Mouse (Mus musculus) adrenal gland, postnatal 25 days (tissue): ENCODE results near the gene Rai1. TPM values are rescaled to one million over a fixed set of nuclear protein-coding genes. Genes with fewer than 3 reads are reported as not detected.

Source experiments
- DNase-seq: peaks from one replicate; pipeline ENCODE4 v3.0.0; 2021; ENCODE audit warnings: mixed read lengths
- microRNA-seq, 2 experiments: library from miRNA; unstranded; fragments of <30 nt; microRNA quantifications; one replicate each; pipeline ENCODE4 v1.2.0; 2021
- total RNA-seq: library from RNA; stranded (reverse); gene quantifications from 2 replicates; pipeline ENCODE4 v1.2.3, GENCODE M21; 2021

Rai1 gene
- total RNA-seq, 1 experiment from 2014 or later = 54.2 TPM

DNA sequence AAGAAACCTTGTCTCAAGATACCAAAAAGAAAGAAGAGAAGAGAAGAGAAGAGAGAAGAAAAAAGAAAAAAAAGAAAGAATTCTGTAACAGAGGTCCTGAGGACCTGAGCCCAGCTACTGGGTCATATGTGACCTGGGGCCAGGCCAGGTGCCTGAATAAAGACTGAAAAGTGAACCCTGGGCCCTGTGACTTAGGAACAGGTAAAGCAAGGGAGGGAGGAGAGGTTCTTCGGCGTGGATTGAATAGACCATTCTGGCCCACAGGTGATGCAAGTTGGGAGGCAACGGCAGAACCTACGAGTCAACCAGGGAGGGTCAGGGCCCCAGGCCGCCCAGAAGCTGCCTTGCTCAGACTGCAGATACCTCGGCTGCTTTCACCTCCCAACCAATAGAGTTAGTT lies 116.6 kb downstream of the Rai1 start:
- DNase-seq = no peak

DNA sequence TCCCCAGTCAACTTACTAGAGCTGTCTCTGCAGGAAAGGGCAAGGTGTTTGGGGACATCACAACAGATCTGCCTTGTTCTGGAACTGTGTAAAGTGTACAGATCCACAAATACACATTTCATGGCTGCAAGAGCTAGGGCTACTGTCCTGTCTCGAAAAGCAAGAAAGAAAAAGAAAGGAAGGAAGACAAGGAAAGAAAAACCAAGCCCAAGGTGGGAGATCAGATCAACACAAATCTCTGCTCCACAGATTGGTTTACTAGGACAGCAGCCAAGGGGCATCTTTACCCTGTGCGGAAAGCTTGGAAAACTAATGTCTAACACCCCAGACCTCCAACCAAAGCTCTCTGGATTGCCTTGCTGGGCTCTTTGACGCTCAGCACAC lies 117.3 kb downstream of the Rai1 start:
- DNase-seq = no peak

DNA sequence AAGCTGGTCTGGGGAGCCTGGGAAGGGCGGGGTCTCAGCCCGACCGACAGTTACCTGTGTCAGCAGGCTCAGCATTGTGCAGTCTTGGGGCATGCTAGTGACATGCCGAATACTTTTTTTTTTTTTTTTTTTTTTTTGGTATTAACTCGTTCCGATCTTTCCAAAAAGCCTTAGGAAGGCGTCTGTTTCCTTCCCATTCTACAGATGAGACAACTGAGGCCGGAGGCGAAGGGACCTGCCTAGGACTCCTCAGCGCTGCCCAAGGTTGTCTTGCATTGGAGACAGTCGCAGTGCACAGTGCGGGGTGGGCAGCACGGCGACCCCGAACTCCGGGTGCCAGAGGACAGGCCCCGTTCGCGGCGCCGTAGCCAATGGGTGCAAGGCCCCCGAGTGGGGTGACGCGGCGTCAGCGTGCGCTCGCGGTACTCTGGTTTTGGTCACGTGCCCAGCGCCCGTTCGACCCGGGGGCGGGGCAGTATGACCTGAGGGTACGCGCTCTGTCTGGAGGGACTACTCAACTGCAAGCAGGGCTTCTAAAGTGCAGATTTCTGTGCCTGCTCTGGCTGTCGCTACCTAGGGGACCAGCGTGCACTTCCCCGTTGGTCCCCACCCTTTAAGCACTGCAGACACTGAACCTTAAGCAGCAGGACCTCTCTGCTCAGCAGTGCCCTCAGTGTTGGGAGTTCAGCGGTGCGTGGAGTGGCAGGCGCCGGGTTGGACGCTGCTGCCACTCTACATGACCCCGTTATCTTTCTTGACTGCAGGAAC lies 117.8 kb downstream of the Rai1 start, which contains the start of gene Srebf1:
Srebf1 (minus strand) TSS at position 113 of the 768 bp plus-strand sequence.
- peak; percentile 86 for DNase-seq

DNA sequence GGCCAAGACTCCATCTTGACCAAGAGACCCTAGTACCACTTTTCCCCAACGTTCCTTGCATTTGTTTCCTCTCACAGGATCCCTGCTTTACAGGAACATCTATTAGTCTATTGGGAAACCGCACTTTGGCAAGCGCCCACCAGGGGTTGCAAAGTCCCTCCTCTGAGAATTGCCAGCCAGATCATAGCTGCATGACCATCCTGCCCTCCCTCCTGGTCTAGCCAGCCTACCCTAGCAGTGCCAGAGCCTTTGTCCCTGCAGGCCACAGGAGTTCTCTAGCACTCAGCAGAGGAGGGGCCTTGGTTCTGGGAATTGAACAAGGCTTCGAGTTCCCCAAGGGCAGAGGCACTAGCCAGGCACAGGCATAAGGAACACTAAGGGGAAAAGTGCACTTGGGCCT lies 119.9 kb downstream of the Rai1 start:
- peak; percentile 62 for DNase-seq

DNA sequence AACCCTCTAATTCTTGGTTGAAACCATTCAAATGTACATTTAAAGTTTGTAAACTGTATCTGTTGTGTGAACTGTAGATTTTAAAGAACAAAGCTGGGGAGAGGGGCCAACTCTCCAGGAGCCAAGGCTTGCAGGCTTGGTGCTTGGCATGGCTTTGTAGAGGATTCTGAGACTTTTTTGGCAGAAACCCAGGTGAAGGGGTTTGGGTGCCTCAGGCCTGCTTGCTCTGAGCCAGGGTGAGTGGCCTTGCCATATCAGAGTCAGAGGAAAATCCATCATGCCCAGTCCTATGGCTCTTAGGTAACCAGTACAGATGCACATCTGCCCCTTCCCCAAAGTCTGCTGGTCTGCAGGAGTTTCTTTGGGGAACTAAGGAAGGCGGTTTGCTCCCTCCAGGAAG lies 121.1 kb downstream of the Rai1 start:
- DNase-seq = no peak

DNA sequence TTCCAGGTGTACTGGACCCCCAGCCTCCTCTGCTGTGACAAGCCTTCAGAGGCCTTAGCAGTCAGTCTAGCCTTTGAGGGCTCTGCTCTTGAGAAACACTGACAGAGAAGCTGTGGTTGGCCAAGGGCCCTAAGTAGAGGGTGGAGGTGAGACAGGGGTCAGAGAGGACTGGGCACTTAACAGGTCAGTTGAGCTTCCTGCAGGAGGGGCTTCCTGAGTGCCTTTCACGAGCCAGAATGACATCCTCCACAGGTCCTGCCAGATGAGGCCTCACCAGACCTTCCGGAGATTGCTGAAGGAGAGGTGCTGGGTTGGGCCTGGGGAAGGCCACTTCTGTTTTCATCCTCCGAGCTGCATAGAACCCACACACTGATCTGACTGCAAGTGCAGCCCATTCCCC lies 123.7 kb downstream of the Rai1 start:
- no peak for DNase-seq

DNA sequence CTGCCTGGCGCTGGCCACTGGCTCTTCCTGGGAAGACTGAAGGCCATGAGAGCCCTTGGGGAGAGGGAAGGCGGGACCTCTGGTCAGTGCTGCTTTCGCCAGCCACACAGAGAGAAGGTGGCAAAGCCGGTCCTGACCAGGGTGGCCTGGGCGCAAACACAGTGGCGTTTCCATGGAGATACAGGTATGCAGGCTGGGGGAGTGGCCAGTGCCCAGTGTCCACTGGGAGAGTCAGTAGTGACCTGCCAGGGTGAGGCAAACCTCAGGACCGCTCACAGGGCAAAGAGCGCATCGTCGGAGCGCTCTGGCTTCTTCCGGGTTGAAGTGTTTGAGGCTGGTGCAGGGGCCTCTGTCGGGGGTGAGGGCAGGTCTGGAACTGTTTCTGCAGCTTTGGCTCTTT lies 125.0 kb downstream of the Rai1 start:
- no peak for DNase-seq

DNA sequence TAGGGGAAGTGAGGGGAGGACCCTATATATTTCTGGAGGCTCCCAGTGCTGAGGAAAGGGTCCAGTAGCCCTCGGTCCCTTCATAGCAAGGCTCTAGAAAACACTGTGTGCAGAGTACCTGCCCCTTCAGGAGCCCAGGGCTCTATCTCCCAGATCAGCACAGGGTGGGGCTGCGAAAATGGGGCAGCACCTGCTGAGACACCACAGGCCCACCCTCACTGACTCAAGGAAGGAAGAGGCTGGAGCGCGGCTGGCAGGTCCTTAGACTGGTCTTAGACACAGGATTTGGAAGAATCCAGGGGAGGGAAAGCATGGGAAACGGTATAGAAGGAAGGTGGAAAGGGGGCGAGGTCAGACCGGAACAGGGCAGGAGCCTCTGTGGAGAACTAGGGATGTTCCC lies 125.7 kb downstream of the Rai1 start:
- no peak for DNase-seq

DNA sequence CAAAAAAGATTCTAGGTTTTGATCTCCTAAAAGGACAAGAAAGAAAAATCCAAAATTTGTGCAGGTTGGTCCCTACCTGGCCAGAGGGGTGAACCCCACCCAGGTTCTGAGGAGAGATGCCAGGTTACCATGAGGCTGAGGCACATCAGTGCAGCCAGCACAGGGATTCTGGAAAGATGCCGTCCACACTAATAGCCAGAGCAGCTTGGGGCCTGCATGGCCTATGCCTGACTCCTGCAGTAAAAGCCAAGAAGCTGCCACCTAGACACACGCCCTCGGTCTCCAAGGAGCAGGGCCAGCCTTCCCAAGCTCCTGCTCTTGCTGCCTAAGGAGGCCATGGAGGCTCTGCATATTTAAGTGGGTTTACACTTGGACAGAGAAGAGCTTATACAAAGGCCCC lies 126.5 kb downstream of the Rai1 start:
- no peak for DNase-seq

DNA sequence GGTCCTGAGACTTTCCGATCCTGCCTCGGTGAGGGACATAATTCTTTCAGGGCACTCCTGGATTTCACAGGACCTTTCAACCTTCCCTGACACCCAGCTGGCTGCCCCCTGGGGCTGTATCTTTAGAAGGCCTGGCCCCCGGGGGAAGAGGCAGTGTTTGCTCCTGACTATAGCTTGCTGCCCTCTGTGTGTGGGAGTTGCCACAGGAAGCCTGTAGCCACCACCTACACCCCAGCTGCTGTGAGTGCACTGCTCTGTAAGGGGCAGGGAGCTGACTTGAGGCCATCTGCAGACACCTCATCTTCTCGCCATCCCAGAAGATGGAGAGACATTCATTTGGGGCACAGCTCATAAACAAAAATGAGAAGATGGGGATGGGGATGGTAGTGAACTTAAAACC lies 127.1 kb downstream of the Rai1 start:
- DNase-seq = no peak

DNA sequence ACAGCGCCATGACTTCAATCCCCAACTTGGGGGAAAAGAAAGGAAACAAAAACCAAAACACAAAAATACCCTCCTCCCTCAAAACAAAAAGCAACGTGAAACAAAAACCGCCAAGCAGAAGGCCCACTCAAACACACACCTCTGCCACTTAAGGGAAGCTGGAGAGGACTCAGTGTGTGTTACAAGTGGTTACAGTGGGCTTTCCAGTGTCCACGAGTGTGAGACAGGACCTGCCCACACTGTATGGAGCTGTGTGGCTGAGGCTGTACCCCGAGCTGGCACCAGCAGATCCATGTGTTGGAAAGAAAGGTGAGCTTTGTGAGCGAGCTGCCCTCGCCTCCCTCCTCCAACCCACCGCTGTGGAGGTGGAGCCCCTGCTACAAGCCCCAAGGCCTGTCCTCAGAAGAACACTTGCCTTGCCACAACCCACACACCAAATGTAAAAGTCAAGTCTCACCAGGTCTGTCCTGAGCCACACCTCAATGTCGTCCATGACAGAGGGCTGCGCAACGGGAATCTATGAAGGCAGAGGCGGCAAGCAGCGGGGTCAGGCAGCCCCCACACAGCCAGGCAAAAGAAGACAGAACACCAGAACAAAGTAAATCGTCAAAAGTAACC lies 127.7 kb downstream of the Rai1 start:
- DNase-seq = no peak

DNA sequence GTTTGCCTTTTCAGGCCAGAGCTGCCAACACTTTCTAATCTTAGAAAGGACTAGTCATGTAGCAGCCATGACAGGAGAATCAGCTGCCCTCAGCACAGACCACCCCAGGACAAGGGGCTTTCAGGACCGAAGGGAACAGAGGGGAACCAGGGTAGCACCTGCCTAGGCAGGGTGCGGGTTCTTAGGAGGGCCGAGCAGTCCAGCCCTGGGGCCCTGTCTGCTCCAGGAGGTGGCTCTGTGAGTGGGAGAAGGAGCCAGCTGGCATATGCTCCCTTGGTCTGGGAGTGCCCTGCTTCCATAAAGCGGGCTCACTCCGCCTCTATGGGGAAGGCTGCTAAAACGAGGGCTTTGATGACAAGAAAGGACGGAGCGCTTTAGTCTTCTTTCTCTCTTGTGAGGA lies 128.4 kb downstream of the Rai1 start:
- DNase-seq = no peak

DNA sequence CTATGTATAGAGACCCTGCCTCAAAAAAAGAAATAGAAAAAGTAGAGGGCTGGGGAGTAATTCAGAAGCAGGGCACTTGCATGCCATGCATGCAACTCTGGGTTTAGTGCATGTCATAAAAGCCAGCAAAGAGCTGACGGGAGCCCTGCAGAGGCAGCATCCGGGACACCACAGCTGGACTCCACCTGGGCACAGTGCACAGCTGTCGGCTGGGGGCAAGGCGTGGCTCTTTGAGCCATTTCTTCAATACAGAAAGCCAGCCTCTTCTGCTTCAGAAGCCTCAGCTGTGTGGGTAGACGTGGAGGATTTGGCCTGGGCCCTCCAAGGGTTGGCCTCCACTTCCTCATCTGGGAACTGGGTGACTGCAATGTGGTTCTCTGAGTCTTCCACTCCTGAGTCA lies 130.5 kb downstream of the Rai1 start:
- DNase-seq = no peak

DNA sequence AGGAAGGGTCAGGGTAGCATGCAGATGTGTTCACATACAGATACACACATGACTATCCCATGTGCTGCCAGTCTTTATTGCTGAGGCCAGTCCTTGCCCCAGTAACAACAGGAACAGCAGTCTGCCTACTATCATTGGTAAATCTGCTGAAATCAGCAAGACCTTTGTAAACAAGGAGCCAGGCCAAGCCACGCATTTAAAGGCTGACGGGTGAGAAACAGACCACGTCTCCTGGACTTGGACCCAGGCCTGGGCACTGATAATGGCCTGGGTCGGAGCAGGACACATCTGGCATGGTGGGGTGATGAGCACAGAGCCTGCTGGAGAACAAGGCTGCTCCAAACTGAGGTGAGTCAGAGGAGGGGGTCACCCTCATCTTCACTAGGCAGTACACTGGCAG lies 135.7 kb downstream of the Rai1 start:
- no peak for DNase-seq

DNA sequence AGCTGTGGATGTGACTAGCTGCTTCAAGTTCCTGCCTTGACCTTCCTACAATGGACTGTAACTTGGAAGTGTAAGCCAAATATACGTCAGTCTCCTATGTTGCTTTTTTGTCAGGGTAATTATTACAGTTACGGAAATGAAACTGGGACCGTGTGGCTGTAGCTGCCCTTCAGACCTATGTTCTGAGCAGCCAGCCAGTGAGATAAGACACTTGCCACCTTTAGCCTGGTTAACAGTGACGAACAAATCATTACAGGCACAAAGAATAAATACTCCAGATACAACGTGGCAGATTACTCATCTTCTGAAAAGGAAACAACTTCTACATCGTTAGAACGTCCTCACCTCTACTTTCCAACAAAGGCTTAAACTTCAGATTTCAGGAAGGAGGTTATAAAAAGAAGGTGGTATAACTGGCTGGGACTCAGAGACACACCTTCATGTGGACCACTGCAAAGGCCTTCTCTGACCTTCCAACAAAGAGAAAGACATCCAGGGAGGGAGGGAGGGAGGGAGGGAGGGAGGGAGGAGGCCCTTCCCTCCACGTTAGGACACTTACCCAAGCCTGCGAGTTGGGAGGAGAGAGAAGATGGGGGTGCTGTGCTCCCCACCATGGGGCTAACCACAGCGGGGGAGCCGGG lies 139.8 kb downstream of the Rai1 start:
- DNase-seq = no peak

DNA sequence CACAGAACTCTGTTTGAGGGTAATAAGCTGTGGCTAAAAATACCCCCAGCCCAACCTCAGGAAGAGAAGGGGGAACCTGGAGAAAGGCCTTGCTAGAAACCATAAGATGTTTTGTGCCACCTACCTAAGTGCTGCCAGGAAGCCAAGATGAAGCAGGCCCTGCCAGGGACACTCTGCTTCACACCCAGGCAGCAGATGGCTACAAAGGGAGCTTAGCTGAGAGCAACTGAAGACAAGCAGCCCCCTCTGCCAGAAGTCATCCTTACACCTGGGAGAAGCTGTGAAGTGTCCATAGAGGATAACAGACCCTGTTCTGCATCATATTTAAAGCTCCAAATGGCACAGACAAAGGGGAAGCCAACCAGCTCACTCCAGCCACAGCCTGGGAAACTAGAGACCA lies 141.3 kb downstream of the Rai1 start:
- DNase-seq = no peak

DNA sequence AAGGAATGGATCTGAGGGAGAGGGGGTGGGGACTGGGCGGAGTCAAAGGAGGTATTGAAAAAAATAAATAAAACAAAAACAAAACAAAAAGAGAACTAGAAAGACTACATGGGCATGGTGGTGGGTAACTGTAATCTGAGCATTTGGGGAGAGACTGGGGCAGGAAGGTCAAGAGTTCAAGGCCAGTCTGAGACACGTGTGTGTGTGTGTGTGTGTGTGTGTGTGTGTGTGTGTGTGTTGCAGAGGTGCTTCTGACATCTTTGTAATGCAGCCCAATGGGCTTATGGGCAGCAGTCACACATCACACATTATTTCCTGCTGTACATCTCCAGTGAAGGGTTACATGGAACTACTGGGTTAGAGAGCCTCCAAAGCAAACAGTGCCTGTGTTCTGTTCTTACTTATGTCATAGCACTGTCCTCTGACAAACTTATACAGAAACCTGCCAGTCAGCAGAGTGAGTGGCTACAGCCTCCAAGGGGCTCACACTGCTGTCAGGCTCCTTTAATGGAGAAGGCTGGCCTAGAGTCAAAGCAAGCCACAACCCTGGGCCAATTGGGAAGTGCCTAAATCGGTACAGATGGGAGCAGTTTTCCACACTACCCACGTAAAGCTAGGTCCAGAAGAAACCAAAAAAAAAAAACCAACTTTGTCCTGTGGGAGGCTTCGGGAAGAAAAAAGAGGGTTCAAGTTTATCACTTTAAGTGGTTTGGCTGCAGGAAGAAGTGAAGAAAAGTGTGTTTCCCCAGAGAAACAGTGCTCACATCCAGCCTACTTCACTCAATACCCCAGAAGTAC lies 143.1 kb downstream of the Rai1 start:
- DNase-seq = no peak

Small RNA genes within 50 kb of the gene (microRNA-seq; reads per million reads assigned to microRNA genes)
- 0.69 to 0.71 reads per million in 2 experiments for gene Mir6921
- 0.34 to 0.36 reads per million in 2 experiments for gene Mir6922

Other genes starting within 250 kb of the Rai1 start
- 26.5 and 32.9 TPM in 2 replicates for gene Med9, start 156.8 kb upstream of the Rai1 start, total RNA-seq
- gene Rasd1, start 140.1 kb upstream of the Rai1 start, total RNA-seq = 21.7 and 26.5 TPM in 2 replicates
- 5.1 and 16.5 TPM in 2 replicates for gene Pemt, start 58.5 kb upstream of the Rai1 start, total RNA-seq
- 125 and 160 TPM in 2 replicates for gene Srebf1, start 117.6 kb downstream of the Rai1 start, total RNA-seq
- 74.6 and 95.4 TPM in 2 replicates for gene Tom1l2, start 247.9 kb downstream of the Rai1 start, total RNA-seq
- 0.81 and 2.3 TPM in 2 replicates for gene Drc3, start 248.3 kb downstream of the Rai1 start, total RNA-seq